Mouse (Mus musculus) bone marrow macrophage, adult 2 months (primary cell): ENCODE results near the gene Kti12.

Experiments
- CTCF ChIP-seq: IDR thresholded peaks from 2 replicates; pipeline ENCODE4 v1.5.1; 2012; ENCODE audit warnings: low read depth, mild to moderate bottlenecking, low read length, moderate library complexity
- POLR2A ChIP-seq: IDR thresholded peaks from 2 replicates; pipeline ENCODE4 v1.6.1; 2012; ENCODE audit warnings: mild to moderate bottlenecking, low read depth, low read length, borderline replicate concordance

DNA sequence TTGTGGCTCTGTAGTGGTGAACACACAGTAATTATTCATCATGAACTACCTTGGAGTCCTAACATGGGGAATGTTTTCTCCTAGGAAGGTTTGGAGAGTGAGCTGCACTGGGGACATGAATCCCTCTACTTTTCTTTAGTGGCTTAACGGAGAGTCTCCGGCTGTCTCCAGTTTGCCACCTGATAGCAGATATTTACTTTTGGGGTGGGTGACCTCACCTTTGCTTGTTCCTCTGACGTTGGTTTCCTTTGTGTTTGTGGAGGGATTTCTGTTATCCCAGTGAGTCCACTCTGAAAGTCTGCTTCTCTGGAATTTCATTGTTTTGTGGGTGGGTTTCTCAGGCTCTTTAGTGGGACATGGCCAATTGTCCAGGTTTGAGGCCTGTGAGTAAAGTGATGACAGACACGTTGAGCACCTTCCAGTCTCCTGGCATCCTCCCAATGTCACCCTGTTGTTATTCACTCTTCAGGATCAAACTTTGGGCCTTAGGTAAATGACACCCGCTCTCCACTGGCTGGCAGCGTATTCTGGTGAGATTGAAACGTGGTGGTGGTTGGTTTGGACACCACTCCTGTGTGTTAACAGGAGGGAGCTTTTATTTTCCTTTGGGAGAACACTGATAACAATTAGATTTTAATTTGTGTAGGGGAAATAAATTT, 5.5 kb upstream of the Kti12 start:
- TF ChIP-seq POLR2A: no peak
- no peak for TF ChIP-seq CTCF
